Mouse (Mus musculus) cerebral cortex, adult 2 months (tissue): ENCODE results near the gene Ankrd17.

Experiments
- WGBS: fragments of 180-500 bp; shearing (Covaris S2); methylation state at CpG from one replicate; pipeline ENCODE4 v1.1.7; 2018; 5-methylcytosine and 5-hydroxymethylcytosine counted together

The Ankrd17 gene

GRCm38 (mm10) chr5:90338177-90339091, 27.9 kb downstream of the Ankrd17 start:
- 30% methylated on average over 7 of the region's 7 CpGs for WGBS

- 97% methylated on average over 2 of the region's 2 CpGs for WGBS
Observed at GRCm38 (mm10) chr5:90332478-90332877, 33.9 kb downstream of the Ankrd17 start.

- 27% methylated on average over 1 of the region's 1 CpGs for WGBS
Observed at GRCm38 (mm10) chr5:90331071-90331470, 35.3 kb downstream of the Ankrd17 start.

- 91% methylated on average over 11 of the region's 11 CpGs for WGBS
Observed at GRCm38 (mm10) chr5:90298396-90298795, 68.0 kb downstream of the Ankrd17 start.

- 39% methylated on average over 2 of the region's 2 CpGs for WGBS
Observed at GRCm38 (mm10) chr5:90286559-90286958, 79.8 kb downstream of the Ankrd17 start.

GRCm38 (mm10) chr5:90280061-90280460, 86.3 kb downstream of the Ankrd17 start:
- 78% methylated on average over 1 of the region's 1 CpGs for WGBS

GRCm38 (mm10) chr5:90279418-90279817, 87.0 kb downstream of the Ankrd17 start:
- WGBS, result 79% methylated on average over 3 of the region's 3 CpGs

- 93% methylated on average over 1 of the region's 1 CpGs for WGBS
Observed at GRCm38 (mm10) chr5:90277443-90277842, 88.9 kb downstream of the Ankrd17 start.

- 67% methylated on average over 1 of the region's 1 CpGs for WGBS
Observed at GRCm38 (mm10) chr5:90274806-90275205, 91.6 kb downstream of the Ankrd17 start.

GRCm38 (mm10) chr5:90262230-90262629, 104.1 kb downstream of the Ankrd17 start:
- 87% methylated on average over 2 of the region's 2 CpGs for WGBS

GRCm38 (mm10) chr5:90257023-90257422, 109.4 kb downstream of the Ankrd17 start:
- 90% methylated on average over 3 of the region's 3 CpGs for WGBS

GRCm38 (mm10) chr5:90246987-90247386, 119.4 kb downstream of the Ankrd17 start:
- WGBS, result 78% methylated on average over 2 of the region's 2 CpGs

- WGBS, result 91% methylated on average over 4 of the region's 4 CpGs
Observed at GRCm38 (mm10) chr5:90246567-90246966, 119.8 kb downstream of the Ankrd17 start.

- 66% methylated on average over 4 of the region's 4 CpGs for WGBS
Observed at GRCm38 (mm10) chr5:90245416-90245815, 121.0 kb downstream of the Ankrd17 start.

- WGBS, result 96% methylated on average over 8 of the region's 8 CpGs
Observed at GRCm38 (mm10) chr5:90235217-90235616, 131.2 kb downstream of the Ankrd17 start.

- WGBS, result 81% methylated on average over 4 of the region's 4 CpGs
Observed at GRCm38 (mm10) chr5:90233305-90233704, 133.1 kb downstream of the Ankrd17 start.

GRCm38 (mm10) chr5:90229760-90230159, 136.6 kb downstream of the Ankrd17 start:
- WGBS, result 47% methylated on average over 2 of the region's 2 CpGs

GRCm38 (mm10) chr5:90226696-90227095, 139.7 kb downstream of the Ankrd17 start:
- WGBS, result 96% methylated on average over 3 of the region's 3 CpGs

- 79% methylated on average over 5 of the region's 5 CpGs for WGBS
Observed at GRCm38 (mm10) chr5:90224730-90225129, 141.6 kb downstream of the Ankrd17 start.

- WGBS, result under 1% methylated on average over 62 of the region's 62 CpGs
Observed at GRCm38 (mm10) chr5:90223534-90224381, 142.6 kb downstream of the Ankrd17 start, which contains the start of gene Cox18. TSS of gene Cox18 (minus strand) at chr5:90224001.

- WGBS, result 17% methylated on average over 3 of the region's 3 CpGs
Observed at GRCm38 (mm10) chr5:90222937-90223336, 143.4 kb downstream of the Ankrd17 start.

GRCm38 (mm10) chr5:90217791-90218190, 148.6 kb downstream of the Ankrd17 start:
- WGBS, result 90% methylated on average over 3 of the region's 3 CpGs
